Mouse (Mus musculus): ENCODE data around the gene Dst.

DNA sequence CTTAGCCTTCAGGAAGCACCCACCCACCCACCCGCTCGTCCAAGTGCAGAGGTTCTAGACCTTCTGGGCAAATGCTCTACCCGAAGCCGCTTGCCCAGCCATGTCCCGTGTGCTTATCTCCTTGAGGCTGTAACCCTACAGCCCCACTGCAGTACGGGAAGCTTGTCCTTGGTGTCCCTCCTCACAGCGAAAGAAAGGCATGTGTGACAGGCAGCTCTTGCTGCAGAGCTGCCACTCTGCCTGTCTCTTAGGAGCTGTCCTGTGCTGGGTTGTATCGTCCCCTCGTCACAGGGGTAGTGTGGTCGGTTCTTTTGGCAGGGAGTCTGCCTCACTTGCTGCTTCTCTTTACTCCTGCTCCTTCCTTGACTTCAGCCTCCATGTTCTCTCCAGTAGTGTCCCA, 249.7 kb downstream of the Dst start:
- no peak for TF ChIP-seq USF2 (conservative IDR thresholded peaks at IDR 0.05; ENCODE audit: low read depth, low read length)
- TF ChIP-seq JUND (conservative IDR thresholded peaks at IDR 0.05; ENCODE audit: low read depth, low read length) = no peak
- TF ChIP-seq POLR2A (IDR thresholded peaks at IDR 0.05; ENCODE audit: low read depth, low read length) = no peak
- no peak for TF ChIP-seq CTCF (conservative IDR thresholded peaks at IDR 0.05 in 1 of 2, IDR thresholded peaks at IDR 0.05 in 1 of 2; ENCODE audit: low read depth in 2 of 2, low read length in 2 of 2)
- TF ChIP-seq SMC3 (IDR thresholded peaks at IDR 0.05; ENCODE audit: low read depth, low read length) = no peak
- no peak for TF ChIP-seq MEF2A (IDR thresholded peaks at IDR 0.05; ENCODE audit: borderline replicate concordance, low read depth, low read length)
- no peak for TF ChIP-seq NELFE (IDR thresholded peaks at IDR 0.05; ENCODE audit: low read depth, low read length)
- no peak for TF ChIP-seq NRF1 (IDR thresholded peaks at IDR 0.05; ENCODE audit: low read depth, low read length)
- no peak for TF ChIP-seq EP300 (IDR thresholded peaks at IDR 0.05; ENCODE audit: low read length)
- TF ChIP-seq E2F4 (IDR thresholded peaks at IDR 0.05; ENCODE audit: insufficient replicate concordance, low read depth, low read length) = no peak
- no peak for TF ChIP-seq KAT2A (IDR thresholded peaks at IDR 0.05; ENCODE audit: insufficient replicate concordance, low read length)
- no peak for TF ChIP-seq MAFK (IDR thresholded peaks at IDR 0.05; ENCODE audit: insufficient replicate concordance, low read length)
- TF ChIP-seq ZNF384 (IDR thresholded peaks at IDR 0.05; ENCODE audit: low read depth, low read length) = no peak
